ENCODE assay signal across 9 mouse cellular contexts in genomic region chr3:28524562-28524961, GRCm38 (mm10).
"Had no signal": no experiment of that assay in that cellular context is flagged by ENCODE, and none has a peak within 500 bp of the region (broad histone marks: within the 10 kb centered on the region; RNA-seq: fewer than 3 reads in every experiment).

No protein-coding gene starts in this region.

- H3K27me3 ChIP-seq: limb, embryonic 12.5 days; midbrain, embryonic 12.5 days; neural tube, embryonic 12.5 days had no signal

- DNase-seq: kidney, postnatal 10 days; kidney, postnatal 4 days; lung, adult 18-20 months; thymus, adult 18-20 months; thymus, postnatal 14 days had no signal

- H3K9me3 ChIP-seq: limb, embryonic 12.5 days; midbrain, embryonic 12.5 days; neural tube, embryonic 12.5 days had no signal

- H3K4me1 ChIP-seq: limb, embryonic 12.5 days had no signal

- H3K36me3 ChIP-seq: limb, embryonic 12.5 days; midbrain, embryonic 12.5 days; neural tube, embryonic 12.5 days had no signal

- H3K4me3 ChIP-seq: limb, embryonic 12.5 days; midbrain, embryonic 12.5 days; neural tube, embryonic 12.5 days had no signal

- H3K4me2 ChIP-seq: limb, embryonic 12.5 days; midbrain, embryonic 12.5 days; neural tube, embryonic 12.5 days had no signal

- H3K27ac ChIP-seq: limb, embryonic 12.5 days; liver, embryonic 14.5 days; midbrain, embryonic 12.5 days; neural tube, embryonic 12.5 days had no signal

- H3K9ac ChIP-seq: limb, embryonic 12.5 days; liver, embryonic 14.5 days; midbrain, embryonic 12.5 days; neural tube, embryonic 12.5 days had no signal
